Mouse (Mus musculus): ENCODE data around the gene Kifc3. TPM values are rescaled to one million over a fixed set of nuclear protein-coding genes. Genes with fewer than 3 reads are reported as not detected.
"Not testable (repeated sequence)": the region's sequence is repeated elsewhere in the genome, so short reads cannot be mapped to it uniquely, and the experiment has no call there.

Gene Kifc3
- 6.5 and 9.1 TPM in 2 replicates for polyA plus RNA-seq (2016; fragmentation: Nextera tagmentation; extraction: Ambion mirVana)

DNA sequence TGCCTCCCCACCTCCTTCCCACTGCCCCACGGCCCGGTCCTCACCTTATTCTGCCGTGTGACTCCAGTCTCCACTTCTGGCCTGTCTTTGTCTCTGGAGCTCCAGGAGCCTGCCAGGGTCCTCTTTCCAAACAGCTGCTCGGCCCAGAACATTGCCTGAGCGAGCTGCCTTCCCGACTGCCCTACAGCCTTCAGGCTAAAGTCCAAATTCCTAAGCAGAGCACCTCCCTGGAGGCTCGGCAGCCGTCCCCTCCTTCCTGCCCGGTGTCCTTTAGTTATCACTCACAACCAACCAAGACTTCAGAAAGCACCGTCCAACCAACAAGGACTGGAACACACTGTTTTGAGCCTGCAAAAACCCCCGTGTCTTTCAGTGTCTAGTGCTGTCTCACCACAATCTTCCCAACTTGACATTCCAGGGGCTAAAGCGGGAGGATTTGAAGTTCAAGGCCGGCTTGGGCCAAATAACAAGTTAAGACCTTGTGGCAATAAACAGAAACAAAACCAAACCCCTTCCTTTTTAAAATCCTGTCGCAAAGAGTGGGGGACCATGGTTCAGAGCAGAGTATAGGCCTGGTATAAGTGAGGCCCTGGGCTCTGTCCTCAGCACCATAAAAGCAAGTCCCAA lies at the start of gene Kifc3:
Gene Kifc3, minus strand, starts transcription at position 164 of the 627 bp plus-strand sequence.
- DNase-seq (ENCODE audit: low spot score), result no peak
- Histone ChIP-seq H3K9me3 (no peaks in the 10 kb centered on the region), H3K27me3 (ENCODE audit: insufficient read depth, poor library complexity, severe bottlenecking) (no peaks in the 10 kb centered on the region), H3K4me1 (replicated peaks) (0 out of 2 replicates have a peak, but pooled peaks cover 12% of the 10 kb centered on the region), H3K36me3 (no peaks in the 10 kb centered on the region), H3K4me3 (no peak within 1 kb of the TSS), H3K27ac (no peak within 1 kb of the TSS; the same call in 1 of the 2 replicates)
- WGBS, result 67% methylated on average over 14 of the region's 14 CpGs

GRCm38 (mm10) chr8:95252056-95252455 lies 49.4 kb upstream of the Kifc3 start:
- no peak for DNase-seq (ENCODE audit: low spot score)
- no peaks in the 10 kb centered on the region for H3K27me3 ChIP-seq (ENCODE audit: insufficient read depth, poor library complexity, severe bottlenecking)
- no peak overlapping the region for H3K4me3 ChIP-seq
- H3K27ac ChIP-seq, result no peak overlapping the region
- no peaks in the 10 kb centered on the region for H3K36me3 ChIP-seq
- H3K9me3 ChIP-seq, result no peaks in the 10 kb centered on the region
- H3K4me1 ChIP-seq (replicated peaks), result peaks cover 6% of the 10 kb centered on the region
- WGBS, result 67% methylated on average over 9 of the region's 9 CpGs

DNA sequence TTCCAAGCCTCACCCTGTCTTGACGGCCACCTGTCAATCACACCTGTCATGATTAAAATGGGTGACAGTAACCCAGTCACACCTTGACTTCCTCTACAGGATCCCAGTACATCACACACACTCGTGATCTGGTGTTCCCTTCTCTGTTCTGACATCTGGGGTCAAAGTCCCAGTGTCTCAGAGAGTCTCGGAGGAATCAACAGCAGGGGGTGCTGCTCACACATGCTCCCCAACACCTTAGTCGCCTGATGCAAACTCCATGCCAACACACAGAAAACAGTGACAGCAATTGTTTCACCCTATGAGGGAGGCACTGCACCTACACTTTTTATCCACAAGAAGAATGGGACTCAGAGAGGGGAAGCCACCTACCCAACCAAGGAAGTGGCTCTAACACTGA lies 47.2 kb upstream of the Kifc3 start:
- H3K4me1 ChIP-seq (replicated peaks), result peaks cover 9% of the 10 kb centered on the region
- H3K36me3 ChIP-seq, result no peaks in the 10 kb centered on the region
- H3K9me3 ChIP-seq, result no peaks in the 10 kb centered on the region
- whole genome bisulfite sequencing, result 61% methylated on average over 4 of the region's 4 CpGs
- H3K4me3 ChIP-seq, result no peak overlapping the region
- H3K27ac ChIP-seq, result no peak overlapping the region
- no peak for DNase-seq (ENCODE audit: low spot score)
- H3K27me3 ChIP-seq (ENCODE audit: insufficient read depth, poor library complexity, severe bottlenecking), result no peaks in the 10 kb centered on the region

DNA sequence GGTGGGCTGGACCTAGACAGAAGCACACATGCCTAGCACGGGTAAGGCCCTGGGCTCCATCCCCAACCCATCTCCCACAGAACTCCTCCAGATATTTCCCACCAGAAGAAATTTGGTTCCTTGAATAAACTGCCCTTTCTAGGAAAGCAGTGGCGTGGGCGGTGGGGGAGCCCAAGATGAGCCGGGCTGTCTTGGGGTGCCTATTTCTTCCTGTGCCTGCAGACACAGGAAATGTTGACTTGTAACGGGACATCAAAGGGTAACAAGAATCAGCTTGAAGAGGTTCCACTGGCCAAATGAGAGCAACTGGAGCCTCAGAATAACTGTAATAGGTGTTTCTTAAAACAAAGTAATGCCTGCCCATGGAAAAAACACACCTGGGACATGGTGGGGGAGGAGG lies 44.7 kb upstream of the Kifc3 start:
- no peak overlapping the region for H3K27ac ChIP-seq
- no peaks in the 10 kb centered on the region for H3K36me3 ChIP-seq
- DNase-seq (ENCODE audit: low spot score), result no peak
- no peaks in the 10 kb centered on the region for H3K9me3 ChIP-seq
- peaks cover 25% of the 10 kb centered on the region for H3K4me1 ChIP-seq (replicated peaks)
- no peaks in the 10 kb centered on the region for H3K27me3 ChIP-seq (ENCODE audit: insufficient read depth, poor library complexity, severe bottlenecking)
- no peak overlapping the region for H3K4me3 ChIP-seq
- WGBS, result 82% methylated on average over 5 of the region's 5 CpGs

- H3K36me3 ChIP-seq, result no peaks in the 10 kb centered on the region
- H3K4me3 ChIP-seq, result no peak overlapping the region
- 92% methylated on average over 5 of the region's 5 CpGs for whole genome bisulfite sequencing
- H3K27ac ChIP-seq, result peak overlapping the region; percentile 66; the same call in 1 of the 2 replicates
- peaks cover 23% of the 10 kb centered on the region for H3K4me1 ChIP-seq (replicated peaks)
- no peaks in the 10 kb centered on the region for H3K27me3 ChIP-seq (ENCODE audit: insufficient read depth, poor library complexity, severe bottlenecking)
- H3K9me3 ChIP-seq, result no peaks in the 10 kb centered on the region
- DNase-seq (ENCODE audit: low spot score), result no peak
These were observed 42.6 kb upstream of the Kifc3 start for GRCm38 (mm10) chr8:95245180-95245579.

GRCm38 (mm10) chr8:95243853-95244252 lies 41.2 kb upstream of the Kifc3 start:
- no peak for DNase-seq (ENCODE audit: low spot score)
- WGBS, result 75% methylated on average over 4 of the region's 4 CpGs

DNA sequence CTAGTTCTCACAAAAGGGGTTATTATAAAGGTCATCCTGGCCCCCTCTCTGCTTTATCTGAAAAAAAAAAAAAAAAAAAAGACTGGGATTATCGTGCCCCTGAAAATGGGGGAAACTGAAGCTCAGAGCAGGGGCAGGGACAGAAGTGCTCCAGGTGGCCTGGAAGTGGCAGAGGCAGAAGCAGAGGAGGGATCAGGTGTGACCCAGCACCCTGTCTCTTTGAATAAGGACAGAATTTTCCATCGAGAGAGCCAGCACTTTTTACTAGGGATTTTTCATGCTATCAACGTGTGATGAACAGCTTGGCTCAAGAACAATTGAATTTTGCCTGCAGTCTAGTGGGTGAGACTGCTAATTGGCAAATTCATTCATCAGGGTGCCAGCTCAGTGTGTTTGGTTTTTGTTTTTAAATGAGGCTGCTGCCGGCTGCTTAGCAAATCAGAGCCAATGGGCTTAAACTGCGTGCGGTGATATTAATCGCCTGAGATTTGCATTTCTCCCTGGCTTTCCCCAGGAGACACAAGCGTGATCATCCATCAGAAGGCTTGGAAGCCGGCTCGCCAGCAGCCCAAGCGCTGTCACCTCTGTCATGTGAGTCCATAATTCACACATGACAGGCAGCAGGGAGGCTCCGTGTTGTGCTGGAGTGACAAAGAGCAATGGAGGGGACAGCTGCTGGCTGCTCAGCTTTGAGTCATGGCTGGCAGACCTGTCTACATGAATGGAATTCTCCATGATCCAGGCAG lies 40.4 kb upstream of the Kifc3 start:
- Histone ChIP-seq H3K27me3 (ENCODE audit: insufficient read depth, poor library complexity, severe bottlenecking) (no peaks in the 10 kb centered on the region), H3K9me3 (no peaks in the 10 kb centered on the region), H3K4me3 (no peak overlapping the region), H3K36me3 (no peaks in the 10 kb centered on the region), H3K4me1 (replicated peaks) (peaks cover 23% of the 10 kb centered on the region), H3K27ac (peak overlapping the region; percentile 81)
- DNase-seq (ENCODE audit: low spot score), result peak; percentile 56
- 55% methylated on average over 12 of the region's 12 CpGs for WGBS

More at GRCm38 (mm10) chr8:95243853-95244252, 41.2 kb upstream of the Kifc3 start:
- Histone ChIP-seq H3K36me3 (no peaks in the 10 kb centered on the region), H3K27ac (peak overlapping the region; percentile 81), H3K9me3 (no peaks in the 10 kb centered on the region), H3K4me1 (replicated peaks) (peaks cover 23% of the 10 kb centered on the region), H3K4me3 (no peak overlapping the region), H3K27me3 (ENCODE audit: insufficient read depth, poor library complexity, severe bottlenecking) (no peaks in the 10 kb centered on the region)

- H3K27me3 ChIP-seq (ENCODE audit: insufficient read depth, poor library complexity, severe bottlenecking), result no peaks in the 10 kb centered on the region
- H3K36me3 ChIP-seq, result no peaks in the 10 kb centered on the region
- no peak overlapping the region for H3K4me3 ChIP-seq
- H3K27ac ChIP-seq, result peak overlapping the region; percentile 81
- H3K4me1 ChIP-seq (replicated peaks), result peaks cover 23% of the 10 kb centered on the region
- no peak for DNase-seq (ENCODE audit: low spot score)
- WGBS, result 87% methylated on average over 26 of the region's 26 CpGs
- no peaks in the 10 kb centered on the region for H3K9me3 ChIP-seq
These were observed 39.6 kb upstream of the Kifc3 start for GRCm38 (mm10) chr8:95242099-95242825.

DNA sequence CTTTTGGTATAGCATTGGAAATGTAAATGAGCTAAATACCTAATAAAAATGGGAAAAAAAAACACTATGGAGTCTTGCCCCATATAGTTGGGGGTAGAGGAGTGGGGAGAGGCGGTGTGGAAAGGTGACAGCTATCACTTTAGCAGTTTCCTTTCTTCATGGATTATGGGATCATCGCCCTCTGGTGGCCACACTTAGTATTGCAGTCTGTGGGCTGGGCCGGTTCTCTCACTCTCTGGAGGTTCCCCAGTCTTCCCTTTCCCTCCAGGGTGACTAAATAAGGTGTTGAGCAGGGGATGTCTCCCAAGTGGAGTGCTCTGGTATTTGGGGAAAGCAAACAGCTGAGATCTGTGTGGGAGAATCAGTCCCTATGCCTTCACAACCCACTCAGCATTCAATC lies 33.1 kb upstream of the Kifc3 start:
- Histone ChIP-seq H3K4me3 (no peak overlapping the region), H3K27me3 (ENCODE audit: insufficient read depth, poor library complexity, severe bottlenecking) (no peaks in the 10 kb centered on the region), H3K4me1 (replicated peaks) (no peaks in the 10 kb centered on the region), H3K36me3 (no peaks in the 10 kb centered on the region), H3K9me3 (no peaks in the 10 kb centered on the region), H3K27ac (no peak overlapping the region)
- WGBS, result 10% methylated on average over 3 of the region's 3 CpGs
- DNase-seq (ENCODE audit: low spot score), result peak; percentile 77

DNA sequence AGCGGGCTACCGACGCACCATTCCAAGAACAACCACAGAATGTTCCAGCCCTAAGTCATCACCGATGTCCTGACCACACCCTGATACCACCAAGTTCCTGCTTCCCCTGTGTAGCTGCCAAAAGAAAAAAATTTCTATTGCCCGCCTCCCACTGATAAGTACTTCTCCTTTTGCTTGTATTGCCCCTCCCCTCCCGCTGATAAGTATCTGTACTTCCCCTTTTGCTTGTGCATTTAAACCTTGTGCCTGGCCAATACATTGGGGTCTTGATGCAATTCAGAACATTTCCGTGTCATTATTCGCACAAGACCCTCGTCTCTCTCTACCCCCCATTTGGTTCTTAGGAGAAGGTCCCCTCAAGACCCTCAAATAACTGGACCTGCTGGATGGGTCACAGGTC lies 27.5 kb upstream of the Kifc3 start:
- WGBS, result 93% methylated on average over 9 of the region's 9 CpGs
- H3K4me1 ChIP-seq (replicated peaks); DNase-seq (ENCODE audit: low spot score); H3K27ac ChIP-seq; H3K27me3 ChIP-seq (ENCODE audit: insufficient read depth, poor library complexity, severe bottlenecking); H3K9me3 ChIP-seq; H3K36me3 ChIP-seq; H3K4me3 ChIP-seq: not testable (repeated sequence)

DNA sequence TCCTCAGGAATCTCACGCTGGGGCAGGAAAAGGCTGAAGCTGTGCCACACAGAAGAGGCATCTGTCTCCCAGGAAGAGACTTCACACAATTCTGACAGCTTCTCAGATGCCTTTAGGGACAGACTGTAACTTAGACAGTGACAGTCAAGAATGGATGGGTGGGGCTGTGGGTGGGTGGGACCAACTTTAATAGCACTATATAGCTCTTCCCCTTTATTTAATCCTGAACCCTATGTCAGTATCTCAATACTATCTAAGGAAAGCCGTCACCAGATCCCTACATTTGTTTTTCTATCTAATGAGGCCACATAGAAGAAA lies 24.5 kb upstream of the Kifc3 start:
- H3K4me1 ChIP-seq (replicated peaks), result peaks cover 8% of the 10 kb centered on the region
- no peak overlapping the region for H3K27ac ChIP-seq
- no peak for DNase-seq (ENCODE audit: low spot score)
- H3K36me3 ChIP-seq, result no peaks in the 10 kb centered on the region
- H3K27me3 ChIP-seq (ENCODE audit: insufficient read depth, poor library complexity, severe bottlenecking), result no peaks in the 10 kb centered on the region
- H3K9me3 ChIP-seq, result no peaks in the 10 kb centered on the region
- H3K4me3 ChIP-seq, result no peak overlapping the region
- 47% methylated on average over 2 of the region's 2 CpGs for WGBS

- H3K27ac ChIP-seq, result no peak overlapping the region
- no peak for DNase-seq (ENCODE audit: low spot score)
These were observed 23.9 kb upstream of the Kifc3 start for GRCm38 (mm10) chr8:95226251-95227150.

More at GRCm38 (mm10) chr8:95226251-95227150, 23.9 kb upstream of the Kifc3 start:
- no peak overlapping the region for H3K4me3 ChIP-seq
- peaks cover 8% of the 10 kb centered on the region for H3K4me1 ChIP-seq (replicated peaks)
- no peaks in the 10 kb centered on the region for H3K36me3 ChIP-seq
- no peaks in the 10 kb centered on the region for H3K9me3 ChIP-seq
- H3K27me3 ChIP-seq (ENCODE audit: insufficient read depth, poor library complexity, severe bottlenecking), result no peaks in the 10 kb centered on the region
- WGBS, result 64% methylated on average over 7 of the region's 7 CpGs

All from hindbrain, embryonic 10.5 days (tissue).